Mouse (Mus musculus) hindbrain, embryonic 13.5 days (tissue): Measurements from ENCODE around the gene Naa60. TPM values are rescaled to one million over a fixed set of nuclear protein-coding genes. Genes with fewer than 3 reads are reported as not detected.

Source experiments
- ATAC-seq: fragments of 200-750 bp; cut with Nextera tagmentation; 2 replicates; pipeline ENCODE4 v1.8.0; 2017; ENCODE audit warnings: moderate TSS enrichment; ENCODE audit not compliant: low FRiP score
- H3K27ac ChIP-seq: fragments of 300-500 bp; sonication (generic); 2 replicates; pipeline ENCODE4 v1.5.1; 2015; ENCODE audit warnings: inconsistent platforms, mild to moderate bottlenecking, moderate library complexity
- H3K27me3 ChIP-seq: fragments of 300-500 bp; sonication (generic); 2 replicates; pipeline ENCODE4 v1.6.1; 2015; ENCODE audit warnings: mild to moderate bottlenecking, inconsistent platforms
- H3K36me3 ChIP-seq: fragments of 300-500 bp; sonication (generic); 2 replicates; pipeline ENCODE4 v1.6.1; 2015; ENCODE audit warnings: mild to moderate bottlenecking, inconsistent platforms
- H3K4me1 ChIP-seq: fragments of 300-500 bp; sonication (generic); replicated peaks from 2 replicates; pipeline ENCODE4 v1.6.1; 2015; ENCODE audit warnings: inconsistent platforms
- H3K4me2 ChIP-seq: fragments of 300-500 bp; sonication (generic); 2 replicates; pipeline ENCODE4 v1.6.1; 2015; ENCODE audit warnings: inconsistent platforms, mild to moderate bottlenecking, moderate library complexity
- H3K4me3 ChIP-seq: fragments of 300-500 bp; sonication (generic); 2 replicates; pipeline ENCODE4 v1.5.1; 2015; ENCODE audit warnings: mild to moderate bottlenecking, inconsistent platforms
- H3K9ac ChIP-seq: fragments of 300-500 bp; sonication (generic); 2 replicates; pipeline ENCODE4 v1.6.1; 2015; ENCODE audit warnings: mild to moderate bottlenecking, inconsistent platforms
- H3K9me3 ChIP-seq: fragments of 300-500 bp; sonication (generic); 2 replicates; pipeline ENCODE4 v1.6.1; 2016; ENCODE audit warnings: inconsistent platforms
- WGBS: fragments of 180-500 bp; shearing (Covaris S2); methylation state at CpG from one replicate; pipeline ENCODE4 v1.1.7; 2015; 5-methylcytosine and 5-hydroxymethylcytosine counted together
- polyA plus RNA-seq: library from polyadenylated mRNA; unstranded; fragments of >200 nt; fragmentation: Nextera tagmentation; extraction: Ambion mirVana; gene quantifications from 2 replicates; pipeline ENCODE4 v1.2.1, GENCODE M21; 2015

Naa60 gene
- polyA plus RNA-seq: 80.0 and 83.1 TPM in 2 replicates

- peak within 1 kb of the TSS; percentile 69 for H3K27ac ChIP-seq
- peak; percentile 98 for ATAC-seq
- H3K9ac ChIP-seq: peak within 1 kb of the TSS; percentile 75
Measured at GRCm38 (mm10) chr16:3872216-3873047, at the start of gene Naa60. Gene Naa60, plus strand, starts transcription at chr16:3872375.

GRCm38 (mm10) chr16:3828021-3828420 is 44.2 kb upstream of the Naa60 start:
- Histone ChIP-seq H3K4me3 (no peak overlapping the region), H3K4me2 (no peak overlapping the region), H3K9me3 (no peaks in the 10 kb centered on the region), H3K27me3 (no peaks in the 10 kb centered on the region), H3K27ac (no peak overlapping the region), H3K9ac (no peak overlapping the region), H3K36me3 (no peaks in the 10 kb centered on the region), H3K4me1 (no peaks in the 10 kb centered on the region)
- WGBS: 61% methylated on average over 3 of the region's 3 CpGs
- ATAC-seq: no peak

More at GRCm38 (mm10) chr16:3872216-3873047, at the start of gene Naa60:
- peaks cover 29% of the 10 kb centered on the region for H3K36me3 ChIP-seq
- H3K27me3 ChIP-seq: no peaks in the 10 kb centered on the region
- H3K9me3 ChIP-seq: no peaks in the 10 kb centered on the region
- 5% methylated on average over 47 of the region's 47 CpGs for WGBS
- H3K4me3 ChIP-seq: peak within 1 kb of the TSS; percentile 55
- H3K4me2 ChIP-seq: peak within 1 kb of the TSS; percentile 83
- H3K4me1 ChIP-seq: peaks cover 23% of the 10 kb centered on the region

GRCm38 (mm10) chr16:3829727-3830126 is 42.4 kb upstream of the Naa60 start:
- H3K9ac ChIP-seq: no peak overlapping the region
- 90% methylated on average over 2 of the region's 2 CpGs for WGBS
- H3K4me3 ChIP-seq: no peak overlapping the region
- H3K4me1 ChIP-seq: no peaks in the 10 kb centered on the region
- no peak for ATAC-seq
- no peaks in the 10 kb centered on the region for H3K9me3 ChIP-seq
- no peaks in the 10 kb centered on the region for H3K36me3 ChIP-seq
- no peak overlapping the region for H3K4me2 ChIP-seq
- no peaks in the 10 kb centered on the region for H3K27me3 ChIP-seq
- H3K27ac ChIP-seq: no peak overlapping the region

- Histone ChIP-seq H3K4me1 (no peaks in the 10 kb centered on the region), H3K27me3 (no peaks in the 10 kb centered on the region), H3K9me3 (no peaks in the 10 kb centered on the region), H3K4me2 (no peak within 1 kb of the TSS), H3K4me3 (no peak within 1 kb of the TSS), H3K9ac (no peak within 1 kb of the TSS), H3K36me3 (no peaks in the 10 kb centered on the region), H3K27ac (no peak within 1 kb of the TSS)
- no peak for ATAC-seq
Measured at GRCm38 (mm10) chr16:3830588-3831109, 41.5 kb upstream of the Naa60 start, which contains the start of gene Olfr15. Gene Olfr15, plus strand, starts transcription at chr16:3830878.

- no peaks in the 10 kb centered on the region for H3K36me3 ChIP-seq
- ATAC-seq: no peak
- no peak overlapping the region for H3K4me3 ChIP-seq
- 79% methylated on average over 2 of the region's 2 CpGs for WGBS
- H3K4me1 ChIP-seq: no peaks in the 10 kb centered on the region
- no peak overlapping the region for H3K27ac ChIP-seq
- no peak overlapping the region for H3K9ac ChIP-seq
- H3K27me3 ChIP-seq: no peaks in the 10 kb centered on the region
- no peaks in the 10 kb centered on the region for H3K9me3 ChIP-seq
- H3K4me2 ChIP-seq: no peak overlapping the region
Measured at GRCm38 (mm10) chr16:3835461-3835860, 36.7 kb upstream of the Naa60 start.

GRCm38 (mm10) chr16:3839157-3839885 is 32.9 kb upstream of the Naa60 start:
- Histone ChIP-seq H3K4me3 (no peak overlapping the region), H3K9me3 (no peaks in the 10 kb centered on the region), H3K27ac (no peak overlapping the region), H3K27me3 (no peaks in the 10 kb centered on the region), H3K9ac (no peak overlapping the region), H3K36me3 (no peaks in the 10 kb centered on the region), H3K4me1 (peaks cover 5% of the 10 kb centered on the region; the same call in 1 of the 2 replicates), H3K4me2 (no peak overlapping the region)
- 63% methylated on average over 17 of the region's 17 CpGs for WGBS
- no peak; the same call in 1 of the 2 replicates for ATAC-seq

- H3K9me3 ChIP-seq: no peaks in the 10 kb centered on the region
- 33% methylated on average over 4 of the region's 4 CpGs for WGBS
- H3K27ac ChIP-seq: no peak overlapping the region
- no peaks in the 10 kb centered on the region for H3K36me3 ChIP-seq
- H3K9ac ChIP-seq: no peak overlapping the region
- no peak for ATAC-seq
- no peak overlapping the region for H3K4me3 ChIP-seq
- H3K4me2 ChIP-seq: no peak overlapping the region
- peaks cover 10% of the 10 kb centered on the region for H3K4me1 ChIP-seq
- H3K27me3 ChIP-seq: no peaks in the 10 kb centered on the region
Measured at GRCm38 (mm10) chr16:3842989-3843388, 29.2 kb upstream of the Naa60 start.

GRCm38 (mm10) chr16:3843796-3844195 is 28.4 kb upstream of the Naa60 start:
- no peak overlapping the region for H3K27ac ChIP-seq
- no peaks in the 10 kb centered on the region for H3K36me3 ChIP-seq
- ATAC-seq: no peak
- no peak overlapping the region for H3K4me3 ChIP-seq
- H3K9ac ChIP-seq: no peak overlapping the region
- H3K4me1 ChIP-seq: peaks cover 13% of the 10 kb centered on the region
- 79% methylated on average over 1 of the region's 1 CpGs for WGBS
- H3K27me3 ChIP-seq: no peaks in the 10 kb centered on the region
- no peak overlapping the region for H3K4me2 ChIP-seq
- no peaks in the 10 kb centered on the region for H3K9me3 ChIP-seq

GRCm38 (mm10) chr16:3846711-3847518 is 25.3 kb upstream of the Naa60 start, which contains the start of gene Zfp174:
Gene Zfp174, plus strand, starts transcription at chr16:3847268.
- Histone ChIP-seq H3K9ac (peak within 1 kb of the TSS; percentile 72), H3K9me3 (no peaks in the 10 kb centered on the region), H3K4me1 (peaks cover 19% of the 10 kb centered on the region), H3K36me3 (no peaks in the 10 kb centered on the region), H3K27ac (peak within 1 kb of the TSS; percentile 13; the same call in 1 of the 2 replicates), H3K4me3 (peak within 1 kb of the TSS; percentile 55), H3K4me2 (peak within 1 kb of the TSS; percentile 67), H3K27me3 (no peaks in the 10 kb centered on the region)
- ATAC-seq: peak; percentile 99
- WGBS: 3% methylated on average over 38 of the region's 38 CpGs

GRCm38 (mm10) chr16:3847871-3848270 is 24.3 kb upstream of the Naa60 start:
- no peaks in the 10 kb centered on the region for H3K9me3 ChIP-seq
- peak overlapping the region; percentile 72 for H3K9ac ChIP-seq
- peak overlapping the region; percentile 67 for H3K4me2 ChIP-seq
- no peak for ATAC-seq
- H3K36me3 ChIP-seq: no peaks in the 10 kb centered on the region
- H3K27me3 ChIP-seq: no peaks in the 10 kb centered on the region
- 59% methylated on average over 4 of the region's 4 CpGs for WGBS
- H3K4me1 ChIP-seq: peaks cover 17% of the 10 kb centered on the region
- no peak overlapping the region for H3K27ac ChIP-seq
- H3K4me3 ChIP-seq: peak overlapping the region; percentile 55

GRCm38 (mm10) chr16:3848416-3848815 is 23.8 kb upstream of the Naa60 start:
- Histone ChIP-seq H3K4me1 (peaks cover 15% of the 10 kb centered on the region), H3K36me3 (no peaks in the 10 kb centered on the region), H3K4me3 (no peak overlapping the region), H3K4me2 (no peak overlapping the region), H3K27ac (no peak overlapping the region), H3K27me3 (no peaks in the 10 kb centered on the region), H3K9ac (no peak overlapping the region), H3K9me3 (no peaks in the 10 kb centered on the region)
- ATAC-seq: no peak
- 75% methylated on average over 3 of the region's 3 CpGs for WGBS
